Mouse (Mus musculus): ENCODE data around the gene Gm6309. TPM values are rescaled to one million over a fixed set of nuclear protein-coding genes. Genes with fewer than 3 reads are reported as not detected.

Gene Gm6309
- total RNA-seq, 1 experiment from 2014 or later: not detected

Other genes with a start within 250 kb of the Gm6309 start
- gene Cyp3a25, start 161.1 kb downstream of the Gm6309 start, total RNA-seq (2017): not detected in 2 replicates
- not detected in 2 replicates for gene Cyp3a59, start 91.5 kb downstream of the Gm6309 start, total RNA-seq (2017)
- gene Gm5565, start 10.2 kb downstream of the Gm6309 start, total RNA-seq (2017): not detected in 2 replicates
- gene 1700001J03Rik, start 14.6 kb upstream of the Gm6309 start, total RNA-seq (2017): not detected in 2 replicates
- gene Rnf6, start 50.8 kb upstream of the Gm6309 start, total RNA-seq (2017): 54.3 and 74.0 TPM in 2 replicates
- gene Cdk8, start 60.5 kb upstream of the Gm6309 start, total RNA-seq (2017): 35.8 and 42.7 TPM in 2 replicates
- gene Wasf3, start 214.3 kb upstream of the Gm6309 start, total RNA-seq (2017): not detected in 2 replicates